Mouse (Mus musculus): ENCODE results near the gene Nmral1. TPM values are rescaled to one million over a fixed set of nuclear protein-coding genes. Genes with fewer than 3 reads are reported as not detected.
A peak's percentile ranks its signal among the peaks of the same experiment; 100 is the strongest.

Gene Nmral1
- polyA plus RNA-seq, 1 experiment from 2014 or later, result 28.4 TPM

- Histone ChIP-seq H3K9ac (ENCODE audit: low read length) (peak overlapping the region; percentile 95), H3K27me3 (ENCODE audit: control insufficient read depth, insufficient read depth, low read length) (no peaks in the 10 kb centered on the region), H3K9me3 (ENCODE audit: control insufficient read depth, low read length) (no peaks in the 10 kb centered on the region), H3K4me2 (ENCODE audit: low read length) (peak overlapping the region; percentile 89), H3K4me3 (ENCODE audit: control insufficient read depth in 1 of 2, insufficient read depth in 1 of 2, low read depth in 1 of 2, low read length in 2 of 2) (peak overlapping the region in 1 of 2 experiments; percentile 98; a peak in 2 of 4 replicates), H3K27ac (replicated peaks in 1 of 2; ENCODE audit: control insufficient read depth in 1 of 2, insufficient read depth in 1 of 2, low read depth in 2 of 2, low read length in 2 of 2) (peak overlapping the region in 1 of 2 experiments; percentile 0; a peak in 1 of 4 replicates), H3K36me3 (ENCODE audit: control insufficient read depth, insufficient read depth, low read length) (no peaks in the 10 kb centered on the region), H3K4me1 (ENCODE audit: control insufficient read depth in 2 of 2, insufficient read depth in 2 of 2, low read length in 2 of 2) (peaks cover 0 to 23% of the 10 kb centered on the region in 2 experiments; a peak in 1 of 4 replicates)
- ATAC-seq (ENCODE audit: insufficient number of reproducible peaks, insufficient read depth, low FRiP score, low read depth), result no peak
- WGBS, result 89% methylated on average over 1 of the region's 1 CpGs
Measured at GRCm38 (mm10) chr16:4727526-4727925, 8.4 kb upstream of the Nmral1 start.

DNA sequence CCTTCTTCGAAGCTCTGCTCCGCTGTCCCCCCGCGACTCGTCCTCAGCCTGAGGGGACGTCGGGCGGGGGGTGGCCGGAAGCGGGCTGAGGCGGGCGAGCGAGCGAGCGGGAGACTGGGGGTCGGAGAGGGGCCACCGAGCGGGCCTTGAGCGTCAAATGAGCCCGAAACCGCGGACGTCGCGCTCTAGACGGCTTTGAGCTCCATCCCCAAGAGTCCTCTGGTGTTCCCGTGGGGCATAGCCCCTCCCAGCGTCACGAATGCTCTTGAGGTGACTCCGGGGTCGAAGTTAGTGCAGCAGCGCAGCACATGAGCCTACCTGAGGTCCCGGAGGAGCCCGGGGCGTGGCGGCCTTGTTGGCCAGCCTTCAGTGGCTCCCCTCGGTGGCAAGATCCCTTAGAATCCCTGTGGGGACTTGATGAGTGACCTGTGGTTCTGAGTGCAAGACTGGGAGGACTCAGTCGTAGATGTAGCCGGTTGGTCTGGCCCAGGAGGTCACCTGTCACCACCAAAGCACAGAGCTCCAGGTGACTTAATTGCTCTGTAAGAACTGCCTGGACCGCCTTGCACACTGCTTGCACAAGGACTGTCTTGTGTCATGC lies 7.5 kb upstream of the Nmral1 start:
- peak; percentile 74 for ATAC-seq (ENCODE audit: insufficient number of reproducible peaks, insufficient read depth, low FRiP score, low read depth)

GRCm38 (mm10) chr16:4725780-4726527 lies 6.8 kb upstream of the Nmral1 start, which contains the start of gene Hmox2:
TSS of gene Hmox2 (plus strand) at chr16:4726361.
- H3K36me3 ChIP-seq (ENCODE audit: control insufficient read depth, insufficient read depth, low read length), result no peaks in the 10 kb centered on the region
- peak; percentile 93 for ATAC-seq (ENCODE audit: insufficient number of reproducible peaks, insufficient read depth, low FRiP score, low read depth)

More for the DNA sequence above, 7.5 kb upstream of the Nmral1 start:
- under 1% methylated on average over 40 of the region's 40 CpGs for WGBS
- Histone ChIP-seq H3K27me3 (ENCODE audit: control insufficient read depth, insufficient read depth, low read length) (no peaks in the 10 kb centered on the region), H3K4me2 (ENCODE audit: low read length) (peak overlapping the region; percentile 89), H3K9ac (ENCODE audit: low read length) (peak overlapping the region; percentile 95), H3K4me1 (ENCODE audit: control insufficient read depth in 2 of 2, insufficient read depth in 2 of 2, low read length in 2 of 2) (peaks cover 0 to 23% of the 10 kb centered on the region in 2 experiments; a peak in 1 of 4 replicates), H3K4me3 (ENCODE audit: control insufficient read depth in 1 of 2, insufficient read depth in 1 of 2, low read depth in 1 of 2, low read length in 2 of 2) (peak overlapping the region; percentile 96 to 98), H3K27ac (replicated peaks in 1 of 2; ENCODE audit: control insufficient read depth in 1 of 2, insufficient read depth in 1 of 2, low read depth in 2 of 2, low read length in 2 of 2) (peak overlapping the region; percentile 92), H3K36me3 (ENCODE audit: control insufficient read depth, insufficient read depth, low read length) (no peaks in the 10 kb centered on the region), H3K9me3 (ENCODE audit: control insufficient read depth, low read length) (no peaks in the 10 kb centered on the region)

DNA sequence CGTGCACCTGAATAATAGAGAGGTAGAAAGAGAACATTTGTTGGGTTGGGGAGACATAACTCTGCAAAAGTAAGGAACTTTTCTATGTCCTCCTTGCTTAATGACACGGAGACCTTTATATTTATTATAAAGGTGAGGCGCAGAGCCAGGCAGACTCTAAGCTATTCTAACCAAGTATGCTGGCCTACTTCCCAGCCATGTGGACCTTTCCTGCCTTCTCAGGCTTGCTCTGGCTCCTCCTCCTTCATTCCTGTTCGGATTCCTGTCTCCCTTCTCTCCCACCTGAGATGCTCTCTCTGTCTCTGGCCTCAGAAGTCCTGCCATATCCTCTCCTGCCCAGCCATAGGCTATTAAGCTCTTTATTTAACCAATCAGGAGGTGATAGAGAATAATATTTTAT lies 6.1 kb upstream of the Nmral1 start:
- Histone ChIP-seq H3K9me3 (ENCODE audit: control insufficient read depth, low read length) (no peaks in the 10 kb centered on the region), H3K9ac (ENCODE audit: low read length) (no peak overlapping the region), H3K4me1 (ENCODE audit: control insufficient read depth in 2 of 2, insufficient read depth in 2 of 2, low read length in 2 of 2) (peaks cover 0 to 23% of the 10 kb centered on the region in 2 experiments; a peak in 1 of 4 replicates), H3K4me3 (ENCODE audit: control insufficient read depth in 1 of 2, insufficient read depth in 1 of 2, low read depth in 1 of 2, low read length in 2 of 2) (no peak overlapping the region), H3K27me3 (ENCODE audit: control insufficient read depth, insufficient read depth, low read length) (no peaks in the 10 kb centered on the region), H3K36me3 (ENCODE audit: control insufficient read depth, insufficient read depth, low read length) (no peaks in the 10 kb centered on the region), H3K27ac (replicated peaks in 1 of 2; ENCODE audit: control insufficient read depth in 1 of 2, insufficient read depth in 1 of 2, low read depth in 2 of 2, low read length in 2 of 2) (no peak overlapping the region), H3K4me2 (ENCODE audit: low read length) (no peak overlapping the region)
- 71% methylated on average over 4 of the region's 4 CpGs for WGBS
- no peak for ATAC-seq (ENCODE audit: insufficient number of reproducible peaks, insufficient read depth, low FRiP score, low read depth)

More at GRCm38 (mm10) chr16:4725780-4726527, 6.8 kb upstream of the Nmral1 start, which contains the start of gene Hmox2:
- Histone ChIP-seq H3K27me3 (ENCODE audit: control insufficient read depth, insufficient read depth, low read length) (no peaks in the 10 kb centered on the region), H3K9ac (ENCODE audit: low read length) (peak within 1 kb of the TSS; percentile 95), H3K9me3 (ENCODE audit: control insufficient read depth, low read length) (no peaks in the 10 kb centered on the region), H3K4me3 (ENCODE audit: control insufficient read depth in 1 of 2, insufficient read depth in 1 of 2, low read depth in 1 of 2, low read length in 2 of 2) (peak within 1 kb of the TSS; percentile 96 to 98), H3K4me1 (ENCODE audit: control insufficient read depth in 2 of 2, insufficient read depth in 2 of 2, low read length in 2 of 2) (peaks cover 0 to 23% of the 10 kb centered on the region in 2 experiments; a peak in 1 of 4 replicates), H3K4me2 (ENCODE audit: low read length) (peak within 1 kb of the TSS; percentile 89), H3K27ac (replicated peaks in 1 of 2; ENCODE audit: control insufficient read depth in 1 of 2, insufficient read depth in 1 of 2, low read depth in 2 of 2, low read length in 2 of 2) (peak within 1 kb of the TSS; percentile 92)
- 5% methylated on average over 34 of the region's 35 CpGs for WGBS

DNA sequence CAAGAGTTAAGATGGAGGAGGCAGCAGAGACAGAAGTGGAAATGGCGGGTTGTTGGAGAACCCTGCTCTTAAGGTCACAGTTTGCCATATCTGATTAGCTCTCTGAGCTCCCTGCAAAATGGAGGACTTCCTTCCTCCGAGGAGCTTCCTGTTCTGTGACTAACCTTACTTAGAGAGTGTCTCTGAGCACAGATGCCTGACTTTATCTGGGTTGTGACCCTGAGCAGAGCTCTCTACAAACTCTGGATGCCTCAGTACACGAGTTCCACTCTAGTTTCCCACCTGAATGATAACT lies 3.7 kb upstream of the Nmral1 start:
- Histone ChIP-seq H3K4me1 (ENCODE audit: control insufficient read depth in 2 of 2, insufficient read depth in 2 of 2, low read length in 2 of 2) (peaks cover 0 to 11% of the 10 kb centered on the region in 2 experiments; a peak in 1 of 4 replicates), H3K4me2 (ENCODE audit: low read length) (no peak overlapping the region), H3K9ac (ENCODE audit: low read length) (no peak overlapping the region), H3K27ac (replicated peaks in 1 of 2; ENCODE audit: control insufficient read depth in 1 of 2, insufficient read depth in 1 of 2, low read depth in 2 of 2, low read length in 2 of 2) (no peak overlapping the region), H3K27me3 (ENCODE audit: control insufficient read depth, insufficient read depth, low read length) (no peaks in the 10 kb centered on the region), H3K4me3 (ENCODE audit: control insufficient read depth in 1 of 2, insufficient read depth in 1 of 2, low read depth in 1 of 2, low read length in 2 of 2) (no peak overlapping the region), H3K9me3 (ENCODE audit: control insufficient read depth, low read length) (no peaks in the 10 kb centered on the region), H3K36me3 (ENCODE audit: control insufficient read depth, insufficient read depth, low read length) (no peaks in the 10 kb centered on the region)
- 45% methylated on average over 3 of the region's 3 CpGs for WGBS
- ATAC-seq (ENCODE audit: insufficient number of reproducible peaks, insufficient read depth, low FRiP score, low read depth), result no peak

DNA sequence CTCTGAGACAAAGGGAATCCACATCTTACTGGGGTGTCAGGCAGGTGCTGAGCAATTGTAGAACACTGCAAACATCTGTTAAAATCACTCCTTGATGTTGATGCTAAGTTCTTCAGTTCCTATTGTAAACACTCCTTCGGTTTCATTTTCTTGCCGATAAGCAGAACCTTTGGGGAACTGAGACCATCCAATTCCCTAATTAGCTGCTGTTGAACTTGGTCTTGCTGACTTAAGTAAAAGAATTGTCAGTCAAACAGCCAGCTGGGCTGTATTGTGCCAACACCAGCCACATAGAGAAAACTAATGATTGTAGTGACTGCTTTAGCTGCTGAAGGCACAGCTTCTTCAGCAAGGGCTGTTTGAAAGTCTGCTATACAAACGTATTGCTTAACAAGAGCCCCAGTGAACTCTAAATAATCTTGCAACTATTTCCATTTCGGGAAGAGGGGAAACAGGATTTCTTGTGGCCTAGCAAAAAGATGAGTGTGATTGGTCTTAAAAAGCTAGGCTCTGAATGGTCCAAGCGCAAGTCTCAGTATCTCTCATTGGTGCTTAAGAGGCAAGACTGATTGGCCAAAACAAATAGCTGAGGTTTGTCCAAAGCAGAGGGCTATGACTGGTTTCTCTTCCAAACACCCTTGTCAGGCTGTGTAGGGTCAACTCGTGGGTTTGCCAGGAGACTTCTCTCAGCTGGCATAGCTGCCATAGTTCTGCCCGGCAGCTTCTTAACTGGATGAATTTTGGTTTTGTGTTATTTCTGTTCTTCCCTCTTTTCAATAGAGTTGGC lies 3.2 kb upstream of the Nmral1 start:
- no peak for ATAC-seq (ENCODE audit: insufficient number of reproducible peaks, insufficient read depth, low FRiP score, low read depth)
- Histone ChIP-seq H3K9ac (ENCODE audit: low read length) (no peak overlapping the region), H3K4me1 (ENCODE audit: control insufficient read depth in 2 of 2, insufficient read depth in 2 of 2, low read length in 2 of 2) (peaks cover 0 to 6% of the 10 kb centered on the region in 2 experiments; a peak in 1 of 4 replicates), H3K36me3 (ENCODE audit: control insufficient read depth, insufficient read depth, low read length) (no peaks in the 10 kb centered on the region), H3K4me2 (ENCODE audit: low read length) (no peak overlapping the region), H3K27me3 (ENCODE audit: control insufficient read depth, insufficient read depth, low read length) (no peaks in the 10 kb centered on the region), H3K4me3 (ENCODE audit: control insufficient read depth in 1 of 2, insufficient read depth in 1 of 2, low read depth in 1 of 2, low read length in 2 of 2) (no peak overlapping the region), H3K9me3 (ENCODE audit: control insufficient read depth, low read length) (no peaks in the 10 kb centered on the region), H3K27ac (replicated peaks in 1 of 2; ENCODE audit: control insufficient read depth in 1 of 2, insufficient read depth in 1 of 2, low read depth in 2 of 2, low read length in 2 of 2) (0 out of 4 replicates have a peak overlapping the region, but pooled peaks of 1 of the 2 experiments have one; percentile 11)
- 70% methylated on average over 7 of the region's 7 CpGs for WGBS

DNA sequence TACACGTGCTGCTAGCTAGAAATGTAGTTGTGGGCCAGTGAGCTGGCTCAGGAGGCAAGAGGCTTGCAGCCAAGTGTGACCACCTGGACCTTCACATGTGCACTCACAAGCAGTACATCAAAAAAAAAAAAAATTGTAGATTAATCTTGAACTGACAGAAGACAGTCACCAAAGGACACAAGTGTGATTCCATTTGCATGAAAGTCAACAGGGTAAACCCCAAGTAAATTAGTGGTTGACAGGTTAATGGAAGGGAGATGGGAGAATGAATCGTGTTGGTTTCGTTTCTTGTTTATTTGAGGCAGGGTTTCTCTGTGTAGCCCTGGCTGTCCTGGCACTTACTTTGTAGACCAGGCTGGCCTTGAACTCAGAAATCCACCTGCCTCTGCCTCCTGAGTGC lies 1.3 kb downstream of the Nmral1 start:
- no peaks in the 10 kb centered on the region for H3K4me1 ChIP-seq (ENCODE audit: control insufficient read depth in 2 of 2, insufficient read depth in 2 of 2, low read length in 2 of 2)
- H3K4me3 ChIP-seq (ENCODE audit: control insufficient read depth in 1 of 2, insufficient read depth in 1 of 2, low read depth in 1 of 2, low read length in 2 of 2), result peak overlapping the region in 1 of 2 experiments; percentile 56; a peak in 1 of 4 replicates
- no peaks in the 10 kb centered on the region for H3K9me3 ChIP-seq (ENCODE audit: control insufficient read depth, low read length)
- ATAC-seq (ENCODE audit: insufficient number of reproducible peaks, insufficient read depth, low FRiP score, low read depth), result no peak
- no peaks in the 10 kb centered on the region for H3K27me3 ChIP-seq (ENCODE audit: control insufficient read depth, insufficient read depth, low read length)
- H3K9ac ChIP-seq (ENCODE audit: low read length), result 0 out of 2 replicates have a peak overlapping the region, but pooled peaks have one; percentile 75
- no peak overlapping the region for H3K27ac ChIP-seq (replicated peaks in 1 of 2; ENCODE audit: control insufficient read depth in 1 of 2, insufficient read depth in 1 of 2, low read depth in 2 of 2, low read length in 2 of 2)
- peaks cover 27% of the 10 kb centered on the region for H3K36me3 ChIP-seq (ENCODE audit: control insufficient read depth, insufficient read depth, low read length)
- peak overlapping the region; percentile 73 for H3K4me2 ChIP-seq (ENCODE audit: low read length)
- 85% methylated on average over 3 of the region's 3 CpGs for WGBS

Measured in heart, embryonic 14.5 days (tissue).